Mouse (Mus musculus) embryo, embryonic 11 days (tissue): Measurements from ENCODE around the gene Mrpl42.

Experiments used
- DNase-seq: peaks from one replicate; pipeline ENCODE4 v3.0.0-alpha.2; 2015

Mrpl42 gene

DNA sequence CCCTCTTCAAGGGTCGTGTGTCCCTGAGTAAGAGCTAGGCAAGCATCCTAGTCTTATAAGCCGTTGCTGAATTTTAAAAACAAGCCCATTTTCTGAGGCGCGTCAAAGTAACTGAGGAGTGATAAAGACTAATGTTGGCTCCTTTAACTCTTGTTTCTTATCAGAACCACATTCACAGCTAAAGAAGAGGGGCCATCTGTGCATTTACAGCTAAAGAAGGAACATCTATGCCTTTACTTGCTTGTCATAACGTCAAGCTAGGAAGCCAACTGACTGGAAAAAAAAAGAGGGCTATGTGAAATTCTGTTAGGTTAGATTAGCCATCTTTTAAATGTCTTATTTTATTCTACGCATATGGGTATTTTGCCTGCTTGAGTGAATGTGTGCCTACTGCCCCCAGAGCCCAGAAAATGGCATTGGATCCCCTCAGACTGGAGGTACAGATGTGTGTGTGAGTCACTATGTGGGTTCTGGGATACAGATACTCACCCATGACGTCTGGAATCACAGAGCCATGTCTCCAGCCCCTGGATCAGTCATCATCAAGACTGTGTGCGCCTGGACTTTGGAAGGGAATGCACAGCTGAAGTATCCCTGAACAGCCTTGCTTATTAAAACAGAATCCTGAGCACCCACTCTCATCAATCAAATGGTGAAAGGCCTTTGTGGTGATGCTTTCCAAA lies 44.2 kb downstream of the Mrpl42 start:
- no peak for DNase-seq

DNA sequence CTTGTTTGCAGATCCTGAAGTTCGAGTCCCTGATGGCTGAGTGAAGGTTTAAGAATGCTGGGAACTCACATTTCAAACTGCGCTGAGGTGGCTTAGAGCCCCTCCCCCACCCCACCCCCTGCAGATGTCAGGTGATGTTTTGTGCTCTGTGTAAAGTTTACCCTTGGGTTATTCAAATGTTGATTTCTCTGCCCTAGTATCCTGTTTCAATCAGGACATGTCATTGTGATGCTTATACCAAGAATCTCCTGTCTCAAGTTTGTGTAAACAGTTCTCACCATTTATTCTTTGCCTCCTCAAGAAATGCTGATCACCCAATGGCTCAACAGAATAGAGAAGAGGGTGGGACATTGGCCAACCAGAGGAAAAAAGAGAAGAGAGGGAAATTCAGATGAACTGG lies 45.6 kb downstream of the Mrpl42 start:
- DNase-seq: no peak

DNA sequence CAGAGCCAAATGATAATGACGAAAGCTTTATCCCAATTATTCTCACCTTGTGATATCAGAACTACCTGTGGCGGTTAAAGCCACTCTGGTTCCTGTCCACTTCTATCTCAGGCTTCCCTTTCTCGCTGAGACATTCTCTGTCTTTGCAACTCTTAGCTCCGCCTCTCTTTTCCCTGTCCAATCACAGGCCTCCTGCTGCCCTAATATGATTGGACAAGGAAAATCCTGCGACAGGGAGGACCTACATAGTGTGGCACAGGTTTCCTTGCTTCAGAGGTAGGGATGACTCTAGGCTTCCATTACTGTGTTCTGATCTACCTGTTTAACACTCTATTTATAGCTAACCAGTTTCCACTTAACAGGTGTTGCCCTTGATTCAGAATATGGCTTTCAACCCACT lies 48.5 kb downstream of the Mrpl42 start:
- no peak for DNase-seq

DNA sequence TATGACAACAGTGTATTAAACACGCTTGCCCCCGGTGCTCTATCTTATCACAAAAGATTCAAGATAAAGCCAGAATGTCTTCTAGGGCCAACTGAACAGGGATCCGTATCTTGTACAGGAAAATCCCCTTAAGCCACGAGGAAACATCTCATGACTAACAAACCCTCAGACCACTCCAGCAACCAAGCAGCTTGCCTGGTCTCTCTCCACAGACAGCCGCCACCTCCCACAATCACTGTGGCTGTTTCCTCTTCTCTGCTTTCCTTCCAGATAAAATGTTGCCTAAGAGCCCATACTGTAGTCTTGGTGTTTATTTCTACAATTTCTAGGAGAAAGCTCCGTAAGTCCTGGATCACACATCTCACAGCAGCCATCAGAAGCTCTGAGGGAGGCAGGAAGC lies 52.7 kb downstream of the Mrpl42 start:
- DNase-seq: no peak

DNA sequence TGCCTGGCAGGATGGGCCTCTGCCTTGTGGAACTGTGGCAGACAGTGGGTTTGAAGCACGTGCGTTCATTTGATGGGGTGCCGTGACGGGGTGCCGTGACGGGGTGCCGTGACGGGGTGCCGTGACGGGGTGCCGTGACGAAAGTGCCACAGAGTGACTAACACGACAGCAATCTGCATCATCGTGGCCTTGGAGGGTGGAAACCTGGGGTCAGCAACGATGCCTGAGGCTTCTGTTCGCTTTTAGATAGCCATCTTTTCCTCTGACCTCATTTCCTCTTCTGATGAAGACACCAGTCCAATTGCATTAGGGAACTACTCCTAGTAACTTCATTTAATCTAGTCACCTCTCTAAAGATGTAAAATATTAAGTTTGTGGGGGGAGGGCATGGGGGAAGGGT lies 53.8 kb downstream of the Mrpl42 start:
- DNase-seq: no peak

DNA sequence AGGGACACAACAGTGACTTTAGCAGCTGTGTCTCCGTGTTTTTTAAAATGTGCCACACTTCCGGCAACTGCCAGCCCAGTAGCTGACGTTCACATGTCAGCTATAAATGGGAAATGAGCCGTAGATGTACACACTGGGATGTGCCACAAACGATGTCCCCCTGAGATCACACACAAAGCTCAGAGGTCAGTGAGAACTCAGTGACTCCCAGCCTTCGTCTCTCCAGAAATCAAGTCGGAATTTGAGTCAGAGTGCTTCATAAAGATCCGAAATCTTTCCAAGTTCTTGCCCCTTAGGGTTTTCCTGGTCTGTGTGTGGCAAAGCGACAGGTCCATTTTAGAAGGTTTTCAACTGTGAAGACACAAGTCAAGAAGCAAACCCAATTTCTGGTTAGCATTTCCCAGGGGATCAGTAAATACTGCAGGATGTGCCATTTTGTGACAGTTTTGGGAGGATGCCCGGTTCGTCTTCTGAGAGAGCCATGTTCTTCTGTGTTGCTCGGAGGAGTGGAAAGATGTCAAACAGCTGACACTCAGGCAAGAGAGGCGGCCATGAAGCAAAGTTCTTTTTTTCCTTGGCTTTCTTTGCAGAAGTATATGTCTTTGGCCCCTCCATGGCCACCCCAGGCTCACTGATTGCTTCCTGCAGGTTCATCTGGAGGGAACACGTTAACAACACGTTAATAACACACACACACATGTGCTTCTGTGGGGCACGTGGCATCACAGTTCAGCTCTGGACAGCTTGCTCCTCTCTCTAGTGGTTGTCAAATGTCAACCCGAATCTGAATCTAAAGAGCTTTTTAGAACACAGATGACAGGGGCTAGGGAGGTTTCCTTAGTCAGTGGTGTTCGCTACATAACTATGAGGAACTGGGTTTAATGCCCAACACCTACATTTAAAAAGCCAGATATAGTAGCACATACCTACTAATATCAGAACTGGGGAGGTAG lies 56.4 kb downstream of the Mrpl42 start:
- DNase-seq: no peak

DNA sequence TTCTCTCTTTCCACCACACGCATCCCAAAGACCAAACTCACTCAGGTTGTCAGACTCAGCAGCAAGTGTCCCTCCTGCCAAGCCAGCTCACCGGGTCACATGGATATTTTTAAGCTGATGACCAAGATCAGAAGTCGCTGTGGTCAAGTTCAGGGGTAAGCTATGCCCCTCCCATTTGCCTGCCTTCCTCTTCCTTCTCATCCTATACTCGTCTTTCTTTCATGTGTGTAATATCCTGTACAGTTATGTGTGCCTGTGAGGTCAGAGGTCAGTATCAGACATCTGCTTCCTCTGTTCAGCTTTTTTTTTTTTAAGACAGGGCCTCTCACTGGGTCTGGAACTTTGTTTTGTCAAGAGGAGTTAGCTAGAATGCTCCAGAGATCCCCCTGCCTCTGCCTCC lies 59.4 kb downstream of the Mrpl42 start:
- no peak for DNase-seq

DNA sequence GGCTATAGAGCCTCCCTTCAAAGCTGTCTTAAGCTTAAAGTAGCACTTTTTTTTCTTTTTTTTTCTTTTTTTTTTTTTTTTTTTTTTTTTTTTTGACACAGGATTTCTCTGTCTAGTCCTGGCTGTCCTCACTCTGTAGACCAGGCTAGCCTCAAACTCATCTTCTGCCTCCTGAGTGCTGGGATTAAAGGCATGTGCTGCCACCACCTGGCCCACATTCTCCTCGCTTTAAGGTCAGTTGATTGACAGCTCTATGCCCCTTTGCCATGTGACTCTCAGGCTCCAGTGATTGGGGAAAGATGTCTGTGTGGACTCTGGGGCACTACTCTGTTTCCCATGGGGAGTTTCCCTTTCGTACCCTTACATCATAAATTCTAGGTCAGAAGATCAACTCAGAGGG lies 61.2 kb downstream of the Mrpl42 start:
- peak; percentile 21 for DNase-seq

DNA sequence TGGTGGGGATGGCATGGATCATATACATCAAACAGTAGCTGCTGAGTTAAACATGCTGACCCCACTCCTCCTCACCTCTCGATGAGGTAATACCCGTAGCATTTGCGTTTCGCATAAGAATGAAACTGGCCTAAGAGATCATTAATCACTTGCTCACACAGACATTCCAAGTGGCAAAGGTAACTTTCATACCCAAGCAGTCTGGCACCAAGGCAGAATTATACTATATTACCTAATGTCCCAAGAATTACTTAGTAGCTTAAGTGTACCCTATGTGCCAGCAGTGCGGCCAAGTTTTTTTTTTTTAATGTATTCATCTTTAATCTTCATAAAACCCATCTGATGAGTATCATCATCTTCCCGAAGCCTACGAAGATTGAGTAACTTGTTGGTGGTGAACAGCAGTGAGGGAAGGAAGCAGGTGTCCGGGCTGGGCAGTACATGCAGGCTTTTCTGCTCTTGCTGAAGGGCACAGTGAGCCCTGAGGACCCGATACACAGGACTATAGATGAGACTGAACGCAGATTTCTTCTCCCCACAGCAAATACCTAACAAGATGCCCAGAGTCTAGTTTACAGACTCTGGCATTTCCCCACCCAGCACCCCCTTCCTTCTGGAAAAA lies 61.9 kb downstream of the Mrpl42 start:
- DNase-seq: no peak

DNA sequence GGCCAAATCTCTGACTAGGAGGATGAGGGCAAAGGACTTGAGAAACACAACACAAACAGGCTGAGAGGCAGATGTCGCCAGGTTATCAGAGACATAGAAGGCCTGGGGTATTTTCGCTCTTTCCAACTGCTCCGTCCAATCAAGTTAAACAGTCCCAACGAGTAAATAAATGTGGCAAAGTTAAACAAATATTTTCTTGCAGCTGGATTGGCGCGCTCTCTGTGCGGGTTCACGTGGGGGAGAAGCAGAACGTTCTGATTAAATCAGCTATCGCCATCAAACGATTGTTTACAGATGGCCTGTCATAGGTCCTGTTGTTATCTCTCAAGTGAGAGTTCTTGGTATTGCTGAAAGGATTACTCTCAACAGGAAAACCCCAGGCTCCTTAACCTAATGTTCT lies 62.8 kb downstream of the Mrpl42 start:
- no peak for DNase-seq
